Mouse (Mus musculus) 3T3-L1 (cell line): ENCODE results near the gene Lrrc3.

Experiments used
- DNase-seq: peaks from one replicate; pipeline ENCODE4 v3.0.0-alpha.2; 2015; ENCODE audit warnings: low read depth, low spot score

Gene Lrrc3

GRCm38 (mm10) chr10:77869651-77870050 is 32.7 kb downstream of the Lrrc3 start:
- DNase-seq = no peak

GRCm38 (mm10) chr10:77867546-77867945 is 34.8 kb downstream of the Lrrc3 start:
- DNase-seq = peak; percentile 5

GRCm38 (mm10) chr10:77864762-77865143 is 37.6 kb downstream of the Lrrc3 start:
- no peak for DNase-seq

GRCm38 (mm10) chr10:77864067-77864761 is 38.1 kb downstream of the Lrrc3 start:
- DNase-seq = peak; percentile 5

- DNase-seq = no peak
Measured at GRCm38 (mm10) chr10:77861675-77862074, 40.7 kb downstream of the Lrrc3 start, which contains the start of gene Gm3285. Gene Gm3285 (plus strand): TSS chr10:77861975.

GRCm38 (mm10) chr10:77852559-77852958 is 49.8 kb downstream of the Lrrc3 start, which contains the start of gene Gm10318:
Gene Gm10318 (plus strand): TSS chr10:77852859.
- DNase-seq = no peak
